Mouse (Mus musculus) embryonic facial prominence, embryonic 15.5 days (tissue): Measurements from ENCODE around the gene Pex14. TPM values are rescaled to one million over a fixed set of nuclear protein-coding genes. Genes with fewer than 3 reads are reported as not detected.
A peak's percentile ranks its signal among the peaks of the same experiment; 100 is the strongest.
"Not testable (repeated sequence)": the region's sequence is repeated elsewhere in the genome, so short reads cannot be mapped to it uniquely, and the experiment has no call there.

Experiments used
- ATAC-seq: fragments of 200-750 bp; cut with Nextera tagmentation; 2 replicates; pipeline ENCODE4 v1.8.0; 2017; ENCODE audit warnings: low read depth, moderate TSS enrichment; ENCODE audit not compliant: insufficient number of reproducible peaks, low FRiP score, low TSS enrichment
- H3K27ac ChIP-seq: fragments of 300-500 bp; sonication (generic); replicated peaks from 2 replicates; pipeline ENCODE4 v1.5.1; 2015; ENCODE audit warnings: mild to moderate bottlenecking, inconsistent platforms
- H3K27me3 ChIP-seq: fragments of 300-500 bp; sonication (generic); 2 replicates; pipeline ENCODE4 v1.6.1; 2015; ENCODE audit warnings: inconsistent platforms
- H3K36me3 ChIP-seq: fragments of 300-500 bp; sonication (generic); 2 replicates; pipeline ENCODE4 v1.6.1; 2015; ENCODE audit warnings: mild to moderate bottlenecking, inconsistent platforms
- H3K4me1 ChIP-seq: fragments of 300-500 bp; sonication (generic); 2 replicates; pipeline ENCODE4 v1.6.1; 2015; ENCODE audit warnings: inconsistent platforms
- H3K4me2 ChIP-seq: fragments of 300-500 bp; sonication (generic); replicated peaks from 2 replicates; pipeline ENCODE4 v1.6.1; 2015; ENCODE audit warnings: mild to moderate bottlenecking, inconsistent platforms
- H3K4me3 ChIP-seq: fragments of 300-500 bp; sonication (generic); replicated peaks from 2 replicates; pipeline ENCODE4 v1.5.1; 2015; ENCODE audit warnings: mild to moderate bottlenecking, inconsistent platforms
- H3K9ac ChIP-seq: fragments of 300-500 bp; sonication (generic); 2 replicates; pipeline ENCODE4 v1.6.1; 2015; ENCODE audit warnings: inconsistent platforms
- H3K9me3 ChIP-seq: fragments of 300-500 bp; sonication (generic); replicated peaks from 2 replicates; pipeline ENCODE4 v1.6.1; 2016; ENCODE audit warnings: inconsistent platforms
- WGBS: fragments of 180-500 bp; shearing (Covaris S2); methylation state at CpG from one replicate; pipeline ENCODE4 v1.1.7; 2015; 5-methylcytosine and 5-hydroxymethylcytosine counted together
- polyA plus RNA-seq: library from polyadenylated mRNA; unstranded; fragments of >200 nt; fragmentation: Nextera tagmentation; extraction: Ambion mirVana; gene quantifications from 2 replicates; pipeline ENCODE4 v1.2.1, GENCODE M21; 2015

The Pex14 gene
- polyA plus RNA-seq, 1 experiment from 2014 or later, result 49.4 TPM

DNA sequence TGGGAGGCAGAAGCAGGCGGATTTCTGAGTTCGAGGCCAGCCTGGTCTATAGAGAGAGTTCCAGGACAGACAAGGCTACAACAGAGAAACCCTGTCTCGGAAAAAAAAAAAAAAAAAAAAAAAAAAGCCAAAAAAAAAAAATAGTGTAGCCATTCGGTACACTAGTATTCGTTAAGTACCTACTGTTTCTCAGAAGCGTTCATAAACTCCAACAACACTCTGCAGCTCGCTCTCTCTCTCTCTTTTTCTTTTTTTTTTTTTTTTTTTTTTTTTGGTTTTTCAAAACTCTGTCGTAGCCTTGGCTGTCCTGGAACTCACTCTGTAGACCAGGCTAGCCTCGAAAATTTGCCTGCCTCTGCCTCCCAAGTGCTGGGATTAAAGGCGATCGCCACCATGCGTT, 773 bp upstream of the Pex14 start:
- not testable (repeated sequence) for H3K27ac ChIP-seq, H3K4me2 ChIP-seq, H3K36me3 ChIP-seq, H3K27me3 ChIP-seq, ATAC-seq, H3K9me3 ChIP-seq, H3K4me3 ChIP-seq, H3K9ac ChIP-seq
- peaks cover 29% of the 10 kb centered on the region for H3K4me1 ChIP-seq
- 86% methylated on average over 12 of the region's 12 CpGs for WGBS

DNA sequence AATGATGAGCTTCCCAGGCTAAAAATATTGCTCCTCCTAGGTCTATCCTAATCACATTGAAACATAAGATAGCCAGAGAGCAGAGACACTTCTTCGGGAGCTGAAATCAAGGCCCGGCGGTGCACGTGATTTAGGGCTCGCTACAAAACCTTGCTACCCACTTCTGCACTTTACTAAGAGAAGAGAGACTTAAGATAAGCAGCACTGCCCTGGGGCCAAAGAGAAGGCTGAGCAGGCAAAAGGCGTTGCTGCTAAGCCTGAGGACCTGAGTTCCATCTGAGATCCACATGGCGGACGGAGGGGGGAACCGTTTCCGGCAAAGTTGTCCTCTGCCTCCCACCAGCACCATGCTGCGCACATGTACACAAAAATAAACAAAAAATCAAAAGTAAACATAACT, 1.1 kb downstream of the Pex14 start:
- Histone ChIP-seq H3K27ac (no peak overlapping the region), H3K9me3 (no peaks in the 10 kb centered on the region), H3K36me3 (no peaks in the 10 kb centered on the region; the same call in 1 of the 2 replicates), H3K4me1 (peaks cover 16% of the 10 kb centered on the region), H3K4me2 (peak overlapping the region; percentile 92), H3K27me3 (no peaks in the 10 kb centered on the region), H3K9ac (peak overlapping the region; percentile 90), H3K4me3 (peak overlapping the region; percentile 99)
- 16% methylated on average over 11 of the region's 11 CpGs for WGBS
- ATAC-seq, result no peak

DNA sequence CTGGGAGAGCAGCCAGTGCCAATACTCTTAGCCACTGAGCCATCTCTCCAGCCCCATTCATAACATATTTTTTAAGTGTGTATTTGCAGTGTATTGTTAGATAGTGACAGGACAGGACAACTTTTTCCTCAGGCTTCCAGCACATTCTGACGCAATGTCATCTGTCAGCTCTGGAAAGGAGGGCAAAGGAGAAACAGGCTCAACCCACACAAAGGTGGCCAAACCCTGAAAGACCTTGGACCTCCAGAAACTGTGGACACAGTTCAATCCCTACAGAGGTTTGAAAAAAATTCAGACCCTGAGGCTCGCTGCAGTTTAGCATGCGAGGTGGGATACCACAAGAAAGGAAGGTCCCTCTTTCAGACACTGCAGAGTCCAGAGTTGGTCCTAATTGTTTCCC, 1.7 kb downstream of the Pex14 start:
- Histone ChIP-seq H3K9me3 (no peaks in the 10 kb centered on the region), H3K4me3 (peak overlapping the region; percentile 99), H3K27ac (no peak overlapping the region), H3K9ac (no peak overlapping the region), H3K4me1 (peaks cover 16% of the 10 kb centered on the region), H3K36me3 (peaks cover 3% of the 10 kb centered on the region; the same call in 1 of the 2 replicates), H3K4me2 (peak overlapping the region; percentile 92), H3K27me3 (no peaks in the 10 kb centered on the region)
- WGBS, result 66% methylated on average over 3 of the region's 3 CpGs
- no peak for ATAC-seq

DNA sequence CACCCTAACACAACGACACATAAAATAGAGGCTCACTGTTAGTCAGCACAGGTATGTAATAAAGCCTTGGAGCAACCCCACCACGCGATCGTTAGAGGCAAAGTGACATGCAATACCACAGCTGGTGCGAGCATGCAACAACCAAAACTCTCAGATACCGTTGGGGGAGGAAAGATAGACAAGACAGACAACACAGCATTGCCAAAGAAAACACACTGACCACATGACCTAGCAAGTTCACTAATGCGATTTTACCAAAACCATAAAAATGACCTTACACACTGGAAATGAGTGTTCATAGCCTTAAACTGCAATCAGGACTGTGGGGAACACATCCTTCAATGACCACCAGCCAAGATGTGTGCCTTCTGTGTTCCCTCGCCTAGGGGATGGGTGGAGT, 8.3 kb downstream of the Pex14 start:
- Histone ChIP-seq H3K4me2 (no peak overlapping the region), H3K36me3 (peaks cover 12% of the 10 kb centered on the region; the same call in 1 of the 2 replicates), H3K4me3 (no peak overlapping the region), H3K9ac (no peak overlapping the region), H3K4me1 (0 out of 2 replicates have a peak, but pooled peaks cover 2% of the 10 kb centered on the region), H3K9me3 (no peaks in the 10 kb centered on the region), H3K27me3 (no peaks in the 10 kb centered on the region), H3K27ac (no peak overlapping the region)
- WGBS, result 79% methylated on average over 8 of the region's 8 CpGs
- no peak for ATAC-seq

DNA sequence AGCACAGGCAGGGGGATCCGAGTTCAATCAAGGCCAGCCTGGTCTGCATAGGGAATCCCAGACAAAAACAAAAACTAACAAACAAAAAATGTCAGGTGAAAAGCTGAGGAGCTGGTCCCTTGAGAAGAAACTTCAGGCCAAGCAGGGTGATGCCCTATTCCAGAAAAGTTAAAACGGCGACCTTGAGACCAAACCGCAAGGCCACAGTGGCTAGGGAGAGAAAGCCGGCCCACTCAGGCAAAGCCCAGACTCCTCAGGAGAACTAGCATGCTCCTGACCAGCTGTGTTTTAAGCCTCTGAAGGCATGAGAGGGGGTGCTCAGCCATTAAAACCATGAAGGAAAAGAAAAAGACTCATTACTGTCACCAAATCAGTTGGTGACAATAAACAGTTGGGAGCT, 14.3 kb downstream of the Pex14 start:
- 78% methylated on average over 5 of the region's 5 CpGs for WGBS
- 0 out of 2 replicates have a peak, but pooled peaks cover 3% of the 10 kb centered on the region for H3K36me3 ChIP-seq
- no peak for ATAC-seq
- H3K27ac ChIP-seq, result no peak overlapping the region
- H3K9ac ChIP-seq, result no peak overlapping the region
- no peaks in the 10 kb centered on the region for H3K9me3 ChIP-seq
- no peak overlapping the region for H3K4me2 ChIP-seq
- H3K4me1 ChIP-seq, result peaks cover 11% of the 10 kb centered on the region
- H3K27me3 ChIP-seq, result no peaks in the 10 kb centered on the region
- no peak overlapping the region for H3K4me3 ChIP-seq

DNA sequence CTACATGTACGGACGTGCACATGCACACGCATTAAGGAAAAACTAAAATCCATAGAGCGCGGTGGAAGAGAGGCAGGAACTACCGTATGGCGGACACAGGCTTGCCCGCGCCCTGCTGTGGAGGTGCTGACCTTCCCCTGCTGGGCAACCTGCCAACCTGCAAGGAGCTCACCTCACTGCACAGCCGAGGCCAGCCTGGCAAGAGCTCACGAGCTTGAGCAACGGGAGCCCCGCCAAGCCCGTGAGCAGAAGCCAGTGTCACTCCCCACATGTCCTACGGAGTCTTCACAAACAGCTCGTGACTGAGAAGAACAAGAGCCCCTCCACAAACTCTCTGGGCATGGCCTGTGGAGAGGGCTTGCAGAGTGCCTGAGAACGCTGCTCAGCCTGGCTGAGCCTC, 18.1 kb downstream of the Pex14 start:
- H3K27ac ChIP-seq, result no peak overlapping the region
- H3K9ac ChIP-seq, result no peak overlapping the region
- no peak for ATAC-seq
- H3K4me2 ChIP-seq, result no peak overlapping the region
- 65% methylated on average over 17 of the region's 17 CpGs for WGBS
- H3K4me1 ChIP-seq, result peaks cover 10% of the 10 kb centered on the region
- no peaks in the 10 kb centered on the region for H3K9me3 ChIP-seq
- H3K27me3 ChIP-seq, result no peaks in the 10 kb centered on the region
- H3K4me3 ChIP-seq, result no peak overlapping the region
- 0 out of 2 replicates have a peak, but pooled peaks cover 3% of the 10 kb centered on the region for H3K36me3 ChIP-seq

DNA sequence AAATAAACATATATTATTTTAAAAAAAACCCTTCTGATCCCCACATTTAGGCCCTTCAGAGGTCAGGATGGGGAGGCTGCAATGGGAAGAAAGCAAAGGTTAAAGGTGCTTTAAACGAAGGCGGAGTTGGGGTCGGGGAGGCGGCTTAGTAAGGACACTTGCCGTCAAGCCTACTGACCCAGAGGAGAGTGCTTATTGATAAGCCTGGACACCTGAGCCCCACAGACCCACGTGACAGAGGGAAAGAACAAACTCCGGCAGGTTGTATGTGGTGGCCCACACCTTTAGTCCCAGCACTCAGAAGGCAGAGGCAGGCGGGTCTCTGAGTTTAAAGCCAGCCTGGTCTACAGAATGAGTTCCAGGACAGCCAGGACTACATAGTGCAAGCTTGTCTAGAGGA, 19.6 kb downstream of the Pex14 start:
- peaks cover 20% of the 10 kb centered on the region for H3K4me1 ChIP-seq
- no peak overlapping the region for H3K9ac ChIP-seq
- no peak overlapping the region for H3K4me3 ChIP-seq
- 0 out of 2 replicates have a peak, but pooled peaks cover 3% of the 10 kb centered on the region for H3K36me3 ChIP-seq
- H3K27ac ChIP-seq, result no peak overlapping the region
- no peaks in the 10 kb centered on the region for H3K9me3 ChIP-seq
- WGBS, result 93% methylated on average over 8 of the region's 8 CpGs
- H3K4me2 ChIP-seq, result no peak overlapping the region
- H3K27me3 ChIP-seq, result no peaks in the 10 kb centered on the region
- no peak for ATAC-seq

DNA sequence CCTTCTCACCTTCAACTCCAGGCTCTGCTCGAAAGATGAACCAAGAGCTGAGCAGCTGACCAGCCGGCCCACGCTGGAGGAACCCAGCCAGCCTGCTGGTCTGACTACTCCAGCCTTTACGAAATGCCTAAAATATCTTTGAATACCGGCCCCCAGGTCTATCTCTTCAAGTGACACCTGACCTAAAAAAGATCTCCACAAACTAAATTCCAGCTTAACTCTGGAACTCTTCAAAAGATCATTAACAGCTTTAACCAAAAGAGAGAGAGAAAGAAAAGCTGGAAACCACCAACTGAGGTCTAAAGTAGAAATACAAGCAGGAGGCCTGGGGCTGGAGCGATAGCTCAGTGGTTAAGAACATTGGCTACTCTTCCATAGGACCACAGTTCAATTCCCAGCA, 20.0 kb downstream of the Pex14 start:
- H3K36me3 ChIP-seq, result 0 out of 2 replicates have a peak, but pooled peaks cover 3% of the 10 kb centered on the region
- H3K27ac ChIP-seq, result no peak overlapping the region
- ATAC-seq, result no peak
- H3K4me3 ChIP-seq, result no peak overlapping the region
- H3K9ac ChIP-seq, result no peak overlapping the region
- 78% methylated on average over 6 of the region's 6 CpGs for WGBS
- peaks cover 20% of the 10 kb centered on the region for H3K4me1 ChIP-seq
- no peaks in the 10 kb centered on the region for H3K9me3 ChIP-seq
- H3K4me2 ChIP-seq, result no peak overlapping the region
- H3K27me3 ChIP-seq, result no peaks in the 10 kb centered on the region

DNA sequence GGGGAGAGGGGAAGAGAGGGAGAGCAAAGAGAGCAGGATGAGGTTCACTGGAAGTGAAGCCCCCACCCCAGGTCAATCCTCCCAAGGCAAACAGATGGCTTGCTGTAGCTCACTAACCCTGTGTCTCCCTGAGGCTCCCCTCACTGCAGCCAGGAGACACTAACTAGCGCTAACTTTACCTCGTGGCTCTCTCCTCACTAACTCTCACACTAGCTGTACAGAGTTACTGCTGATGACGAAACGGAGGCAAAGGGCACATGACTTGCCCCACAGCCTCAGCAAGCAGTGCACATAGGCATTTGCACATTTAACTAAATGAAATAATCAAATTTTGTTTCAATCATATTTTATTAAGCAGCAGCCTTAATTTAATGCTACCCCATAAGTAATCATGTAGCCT, 21.4 kb downstream of the Pex14 start:
- H3K36me3 ChIP-seq, result 0 out of 2 replicates have a peak, but pooled peaks cover 2% of the 10 kb centered on the region
- H3K4me3 ChIP-seq, result no peak overlapping the region
- 47% methylated on average over 4 of the region's 4 CpGs for WGBS
- no peak for ATAC-seq
- H3K9ac ChIP-seq, result no peak overlapping the region
- H3K4me1 ChIP-seq, result peaks cover 28% of the 10 kb centered on the region
- no peak overlapping the region for H3K4me2 ChIP-seq
- no peak overlapping the region for H3K27ac ChIP-seq
- H3K27me3 ChIP-seq, result no peaks in the 10 kb centered on the region
- H3K9me3 ChIP-seq, result no peaks in the 10 kb centered on the region

DNA sequence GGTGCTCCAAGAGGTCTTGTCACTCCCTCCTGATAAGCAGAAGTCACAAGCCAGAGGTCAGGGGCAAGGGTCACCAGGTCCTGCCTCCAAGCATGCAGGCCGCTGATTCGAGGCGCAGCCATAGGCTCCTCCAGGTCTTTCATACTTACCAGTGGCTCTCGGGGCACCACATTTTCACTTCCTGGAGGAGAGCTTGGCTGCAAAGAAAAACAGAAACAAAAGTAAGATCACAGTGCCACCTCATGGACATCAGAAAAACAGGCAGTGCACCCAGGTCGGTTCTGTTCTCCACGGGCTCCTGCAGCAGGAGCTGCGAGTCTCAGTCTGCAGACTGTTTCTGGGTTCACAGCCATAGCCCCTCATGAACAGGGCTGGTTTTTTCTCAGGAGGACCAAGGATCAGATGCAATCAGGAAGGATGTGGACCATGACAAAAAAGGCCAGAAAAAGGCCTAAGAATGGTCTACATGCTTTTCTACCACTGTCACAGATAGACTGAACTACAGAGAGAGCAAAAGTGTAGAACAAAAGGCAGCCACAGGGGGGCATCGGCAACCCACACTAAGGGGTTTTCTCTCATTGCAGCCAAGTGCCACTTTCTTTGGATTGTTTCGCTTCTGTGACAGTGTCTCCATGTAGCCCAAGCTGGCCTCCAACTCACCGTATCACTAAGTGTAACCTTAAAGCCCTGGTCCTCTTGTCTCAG, 23.7 kb downstream of the Pex14 start:
- Histone ChIP-seq H3K4me3 (no peak overlapping the region), H3K9ac (no peak overlapping the region), H3K4me1 (peaks cover 23% of the 10 kb centered on the region), H3K9me3 (no peaks in the 10 kb centered on the region), H3K36me3 (0 out of 2 replicates have a peak, but pooled peaks cover 6% of the 10 kb centered on the region), H3K27ac (peak overlapping the region; percentile 51; the same call in 1 of the 2 replicates), H3K4me2 (no peak overlapping the region), H3K27me3 (no peaks in the 10 kb centered on the region)
- WGBS, result 28% methylated on average over 10 of the region's 10 CpGs
- ATAC-seq, result peak; percentile 68; the same call in 1 of the 2 replicates

DNA sequence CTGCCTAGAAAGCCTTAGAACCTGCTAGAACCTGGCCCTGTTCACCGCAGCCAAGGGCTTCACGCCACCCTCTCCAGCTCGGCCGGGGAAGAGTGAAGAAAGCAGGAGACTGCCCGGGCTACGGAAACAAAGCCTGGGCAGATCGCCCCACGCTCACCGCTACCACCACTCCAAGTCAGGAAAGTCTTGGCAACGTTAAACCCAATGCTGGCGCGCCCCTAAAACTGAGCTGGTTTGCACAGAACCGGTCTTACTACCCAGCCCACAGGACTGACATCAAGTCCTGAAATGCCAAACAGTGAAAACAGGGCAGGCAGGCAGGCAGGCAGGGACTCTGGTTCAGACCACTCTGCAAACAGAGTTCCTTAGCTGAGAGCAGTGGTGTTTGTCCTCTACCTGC, 24.6 kb downstream of the Pex14 start:
- no peak overlapping the region for H3K4me3 ChIP-seq
- H3K4me1 ChIP-seq, result peaks cover 27% of the 10 kb centered on the region
- H3K27me3 ChIP-seq, result no peaks in the 10 kb centered on the region
- ATAC-seq, result no peak
- no peak overlapping the region for H3K9ac ChIP-seq
- no peaks in the 10 kb centered on the region for H3K9me3 ChIP-seq
- H3K4me2 ChIP-seq, result no peak overlapping the region
- H3K36me3 ChIP-seq, result 0 out of 2 replicates have a peak, but pooled peaks cover 6% of the 10 kb centered on the region
- peak overlapping the region; percentile 51 for H3K27ac ChIP-seq
- 86% methylated on average over 13 of the region's 13 CpGs for WGBS
